Mouse (Mus musculus) right cerebral cortex, postnatal 4 days (tissue): Measurements from ENCODE around the gene Bax.

Source experiments
- DNase-seq: peaks from one replicate; pipeline ENCODE4 v3.0.0-alpha.2; 2022

Gene Bax

DNA sequence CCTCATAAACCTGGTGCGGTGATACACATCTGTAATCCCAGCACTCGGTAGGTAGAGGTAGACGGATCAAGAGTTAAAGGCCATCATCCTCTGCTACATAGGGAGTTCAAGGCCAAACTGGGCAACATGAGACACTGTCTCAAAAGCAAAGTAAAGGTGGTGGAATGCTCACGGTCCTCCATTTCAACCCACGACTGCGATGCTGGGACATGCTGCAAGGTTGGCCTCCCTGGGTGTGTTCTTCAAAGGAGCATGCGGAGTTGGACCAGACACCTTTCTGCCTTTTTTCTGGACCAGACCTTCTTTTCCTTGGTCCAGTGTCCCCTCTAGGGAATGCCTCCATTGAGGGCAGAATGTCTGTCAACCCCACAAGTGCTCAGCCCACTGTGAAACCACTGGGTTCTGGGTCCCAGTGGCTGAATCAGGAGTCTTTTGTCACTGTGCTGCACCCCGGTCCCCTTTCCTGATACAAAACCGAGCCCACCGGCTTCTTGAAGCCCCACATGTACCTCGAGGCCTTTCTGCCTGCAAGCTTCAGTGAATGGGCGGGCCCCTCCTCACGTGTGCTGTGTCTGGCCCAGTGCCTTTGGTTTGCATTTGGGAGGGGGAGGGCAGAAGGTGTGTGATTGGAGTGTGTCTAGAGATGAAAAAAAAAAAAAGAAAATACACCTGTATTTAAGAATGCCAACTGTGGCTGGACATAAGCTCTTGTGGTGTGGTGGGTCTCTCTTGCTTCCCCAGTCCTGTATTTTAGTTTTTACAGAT lies 10.6 kb downstream of the Bax start:
- no peak for DNase-seq

DNA sequence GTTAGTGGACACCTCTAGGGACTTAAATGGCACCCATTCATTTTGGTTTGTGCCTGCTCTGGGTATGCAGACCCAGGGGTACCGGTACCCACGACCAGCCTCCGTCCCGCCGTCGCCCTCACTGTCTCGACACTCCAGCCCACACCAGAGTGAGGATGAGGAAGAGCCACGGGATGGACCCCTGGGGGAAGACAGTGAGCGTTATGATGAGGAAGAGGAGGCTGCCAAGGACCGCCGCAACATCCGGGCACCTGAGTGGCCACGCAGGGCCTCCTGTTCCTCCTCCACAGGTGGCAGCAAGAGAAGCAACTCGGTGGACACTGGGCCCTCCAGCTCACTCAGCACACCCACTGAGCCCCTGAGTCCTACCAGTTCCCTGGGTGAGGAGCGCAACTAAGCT lies 11.7 kb downstream of the Bax start:
- no peak for DNase-seq

DNA sequence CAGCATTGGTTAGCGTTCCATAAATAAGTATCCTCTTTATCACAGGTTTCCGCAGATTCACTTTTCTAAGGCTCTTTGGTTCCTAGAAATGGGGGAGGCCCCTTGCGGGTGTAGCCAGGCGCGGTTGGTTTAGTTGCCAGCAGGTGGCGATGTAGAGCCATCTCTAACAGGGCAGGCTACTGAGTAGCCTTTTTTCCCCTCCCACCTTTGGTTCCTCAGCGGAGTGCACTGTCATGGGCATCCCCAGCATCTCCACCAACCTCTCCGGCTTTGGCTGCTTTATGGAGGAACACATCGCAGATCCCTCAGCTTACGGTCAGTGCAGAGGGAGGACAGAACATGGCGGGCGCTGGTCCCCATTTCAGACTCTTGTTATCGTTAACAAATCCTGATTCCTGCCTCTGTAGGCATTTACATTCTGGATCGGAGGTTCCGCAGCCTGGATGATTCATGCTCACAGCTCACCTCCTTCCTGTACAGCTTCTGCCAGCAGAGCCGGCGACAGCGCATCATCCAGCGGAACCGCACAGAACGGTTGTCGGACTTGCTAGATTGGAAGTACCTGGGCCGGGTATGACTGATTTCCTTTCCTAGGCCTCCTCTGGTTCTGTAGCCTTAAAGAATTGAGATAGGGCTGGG lies 15.2 kb downstream of the Bax start:
- DNase-seq, result peak; percentile 88

DNA sequence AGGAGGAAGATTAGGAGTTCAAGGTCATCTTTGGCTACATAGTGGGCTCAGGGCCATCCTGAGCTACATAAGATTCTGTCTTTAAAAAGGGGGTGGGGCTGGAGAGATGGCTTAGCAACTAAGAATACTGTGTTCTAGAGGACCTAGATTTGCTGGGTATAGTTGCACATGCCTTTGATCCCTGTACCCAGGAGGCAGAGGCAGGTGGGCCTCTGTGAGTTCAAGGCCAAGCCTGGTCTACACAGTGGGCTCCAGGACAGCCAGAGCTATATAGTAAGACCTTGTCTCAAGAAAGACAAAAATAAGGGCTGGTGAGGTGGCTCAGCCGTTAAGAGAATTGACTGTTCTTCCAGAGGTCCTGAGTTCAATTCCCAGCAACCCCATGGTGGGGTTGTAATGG lies 16.7 kb downstream of the Bax start:
- no peak for DNase-seq

DNA sequence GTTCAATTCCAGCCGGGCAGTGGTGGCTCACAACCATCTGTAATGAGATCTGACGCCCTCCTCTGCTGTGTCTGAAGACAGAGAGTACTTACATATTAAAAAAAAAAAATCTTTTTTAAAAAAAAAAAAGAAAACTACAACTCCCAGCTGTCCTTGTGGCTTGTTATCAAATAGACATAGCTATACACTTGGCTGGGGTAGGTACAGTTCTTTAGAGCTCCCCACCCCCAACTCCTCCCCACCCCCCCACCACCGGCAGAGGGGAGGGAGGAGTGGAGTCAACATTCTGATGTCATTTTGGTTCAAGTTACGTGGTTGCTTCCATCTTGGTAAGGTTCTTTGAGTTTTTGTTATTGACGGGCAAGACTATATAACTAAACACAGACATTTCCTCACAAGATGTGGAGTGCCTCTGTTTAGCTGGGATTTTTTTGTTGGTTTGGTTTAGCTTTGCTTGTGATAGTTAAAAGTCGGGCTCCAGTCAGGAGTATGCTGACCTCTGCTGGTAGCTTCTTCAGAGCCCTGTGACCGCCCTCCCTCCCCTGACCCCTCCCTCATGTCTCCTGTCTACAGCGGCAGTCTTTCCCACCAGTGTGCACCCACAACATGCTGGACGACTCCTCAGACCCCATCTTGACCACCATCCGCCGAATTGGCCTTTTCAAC lies 19.2 kb downstream of the Bax start:
- no peak for DNase-seq

DNA sequence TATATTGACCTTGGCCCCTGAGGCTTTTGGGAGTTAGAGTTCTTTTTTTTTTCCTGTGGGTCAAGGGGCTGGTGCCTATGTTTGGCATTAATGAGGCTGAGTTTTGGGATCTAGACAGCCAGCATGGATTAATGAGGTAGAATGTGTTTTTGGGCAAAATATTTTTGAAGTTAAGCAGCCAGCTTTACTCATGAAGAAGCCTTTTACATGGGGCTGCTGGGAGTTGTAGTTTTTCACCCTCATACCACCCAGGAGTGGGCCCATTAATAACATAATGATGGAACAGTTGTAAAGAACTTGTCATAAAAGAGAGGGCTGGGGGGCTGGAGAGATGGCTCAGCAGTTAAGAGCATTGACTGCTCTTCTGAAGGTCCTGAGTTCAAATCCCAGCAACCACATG lies 20.1 kb downstream of the Bax start:
- no peak for DNase-seq

DNA sequence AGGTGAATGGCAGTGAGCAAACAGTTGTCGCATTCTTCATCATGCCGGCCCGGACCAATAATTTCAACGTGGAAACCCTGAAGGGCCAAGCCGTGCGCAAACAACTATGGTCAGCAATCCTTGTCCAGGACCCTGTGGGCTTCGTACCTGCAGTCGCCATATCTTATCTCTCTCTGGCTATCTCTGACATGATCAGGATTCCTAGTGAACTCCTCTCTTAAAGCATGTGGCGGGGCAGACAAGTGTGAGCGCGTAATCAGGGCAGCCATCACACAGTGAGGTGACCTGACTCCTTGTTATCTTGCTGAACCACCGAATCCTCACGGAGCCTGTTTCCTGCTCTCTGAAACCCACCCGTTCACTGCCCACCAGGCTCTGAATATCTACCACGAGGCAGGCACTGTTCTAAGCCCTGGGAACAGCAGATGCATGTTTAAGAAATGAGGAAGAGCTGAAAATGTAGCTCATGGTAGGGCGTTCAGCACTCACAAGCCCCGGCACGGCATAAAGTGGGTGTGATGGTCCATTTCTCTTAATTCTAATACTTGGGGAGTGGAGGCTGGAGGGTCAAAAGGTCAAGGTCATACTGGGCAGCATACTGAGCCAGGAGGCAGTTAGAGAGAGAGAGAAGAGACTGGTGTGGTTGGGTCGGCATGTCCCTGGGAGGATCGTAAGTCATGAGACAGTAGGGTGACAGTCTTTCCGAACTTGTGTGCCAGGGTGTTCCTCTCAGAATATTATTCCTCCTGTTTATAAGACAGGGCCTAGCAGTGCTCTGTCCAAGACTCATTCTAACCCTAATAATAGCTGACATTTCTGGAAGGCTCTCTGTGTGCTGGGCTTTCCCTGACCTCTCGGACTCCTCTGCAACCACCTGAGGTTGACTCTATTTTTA lies 22.9 kb downstream of the Bax start:
- no peak for DNase-seq

DNA sequence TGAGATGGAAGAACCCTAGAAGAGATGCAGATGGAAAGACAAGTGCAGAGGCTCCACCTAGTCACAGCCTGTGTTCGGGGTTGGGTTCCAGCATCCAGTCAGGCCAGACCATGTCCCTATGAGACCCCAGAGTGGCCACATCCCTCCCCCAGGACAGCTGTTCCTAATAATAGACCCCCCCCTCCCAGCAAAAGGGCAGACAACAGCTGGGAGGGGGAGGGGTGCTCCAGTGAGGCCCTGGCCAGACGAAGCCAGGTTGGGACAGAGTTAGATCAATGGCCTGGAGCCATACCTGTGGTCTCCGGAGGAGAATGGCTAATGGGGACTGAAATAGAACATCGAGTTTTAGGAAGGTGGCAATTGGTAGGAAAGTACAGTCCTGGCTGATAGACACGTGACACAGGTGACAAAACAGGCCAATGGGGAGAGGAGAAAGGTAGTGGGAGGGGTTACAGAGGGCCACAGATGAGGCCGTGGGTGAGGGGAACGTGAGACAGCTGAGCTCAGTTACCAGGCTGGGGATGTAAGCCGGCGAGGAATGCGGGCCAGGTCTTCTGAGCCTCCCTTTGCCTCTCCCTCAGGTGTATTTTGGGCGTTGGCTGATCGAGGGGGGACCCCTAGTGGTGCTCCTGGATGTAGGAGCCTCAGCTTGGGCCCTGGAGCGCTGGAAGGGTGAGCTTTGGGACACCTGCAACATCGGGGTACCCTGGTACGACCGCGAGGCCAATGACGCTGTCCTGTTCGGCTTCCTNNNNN lies 29.0 kb downstream of the Bax start, which contains the start of gene Ruvbl2:
TSS of gene Ruvbl2 (minus strand) at position 576 of the 756 bp plus-strand sequence.
- no peak for DNase-seq

DNA sequence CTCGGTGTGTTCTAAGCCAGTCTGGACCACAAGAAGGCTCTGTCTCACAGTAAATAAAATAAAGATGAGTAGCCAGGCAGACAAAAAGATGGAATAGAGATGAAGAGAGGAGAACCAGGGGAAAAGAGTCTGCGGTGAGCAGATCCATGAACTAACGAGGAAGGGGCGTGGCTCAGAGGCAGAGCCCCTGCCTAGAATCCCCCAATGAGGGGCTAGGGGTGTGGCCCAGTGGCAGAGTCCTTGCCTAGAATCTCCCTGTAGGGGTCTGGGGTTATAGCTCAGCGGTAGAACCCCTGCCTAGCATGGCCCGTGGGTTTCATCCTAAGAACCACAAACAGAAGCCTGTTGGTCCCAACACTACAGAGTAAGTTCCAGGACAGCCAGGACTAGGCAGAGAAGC lies 29.7 kb downstream of the Bax start:
- DNase-seq, result no peak

DNA sequence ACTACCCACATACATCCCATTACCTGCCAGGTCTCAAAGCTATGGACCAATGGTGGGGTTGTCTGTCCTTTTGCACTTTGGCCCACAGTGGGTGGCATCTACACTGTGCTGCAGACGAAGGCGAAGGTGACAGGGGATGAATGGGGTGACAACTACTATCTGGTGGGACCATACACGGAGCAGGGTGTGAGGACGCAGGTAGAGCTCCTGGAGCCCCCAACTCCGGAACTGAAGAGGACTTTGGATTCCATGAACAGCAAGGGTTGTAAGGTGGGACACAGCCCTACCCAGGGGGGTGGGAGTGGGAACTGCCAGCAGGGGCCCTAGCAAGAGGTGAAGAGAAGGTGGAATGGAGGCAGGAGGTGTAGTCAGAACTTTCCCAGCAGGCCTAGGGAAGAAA lies 30.3 kb downstream of the Bax start:
- no peak for DNase-seq

DNA sequence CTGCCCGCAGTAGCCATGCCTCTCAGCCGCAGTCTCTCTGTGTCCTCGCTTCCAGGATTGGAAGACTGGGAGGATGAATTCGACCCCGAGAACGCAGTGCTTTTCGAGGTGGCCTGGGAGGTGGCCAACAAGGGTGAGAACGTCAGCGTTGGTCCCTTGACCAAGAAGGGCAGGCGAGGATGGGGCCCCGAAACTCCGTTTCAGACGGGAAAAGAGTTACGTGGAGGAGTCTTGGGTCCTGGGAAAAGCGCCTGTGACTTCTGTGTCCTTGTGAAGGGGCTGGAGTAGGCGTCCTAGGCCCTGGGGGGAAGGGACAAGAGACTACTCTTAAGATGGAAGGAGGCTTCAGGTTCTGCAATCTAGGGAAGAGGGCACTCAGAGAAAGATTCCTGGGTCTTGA lies 31.7 kb downstream of the Bax start:
- no peak for DNase-seq

DNA sequence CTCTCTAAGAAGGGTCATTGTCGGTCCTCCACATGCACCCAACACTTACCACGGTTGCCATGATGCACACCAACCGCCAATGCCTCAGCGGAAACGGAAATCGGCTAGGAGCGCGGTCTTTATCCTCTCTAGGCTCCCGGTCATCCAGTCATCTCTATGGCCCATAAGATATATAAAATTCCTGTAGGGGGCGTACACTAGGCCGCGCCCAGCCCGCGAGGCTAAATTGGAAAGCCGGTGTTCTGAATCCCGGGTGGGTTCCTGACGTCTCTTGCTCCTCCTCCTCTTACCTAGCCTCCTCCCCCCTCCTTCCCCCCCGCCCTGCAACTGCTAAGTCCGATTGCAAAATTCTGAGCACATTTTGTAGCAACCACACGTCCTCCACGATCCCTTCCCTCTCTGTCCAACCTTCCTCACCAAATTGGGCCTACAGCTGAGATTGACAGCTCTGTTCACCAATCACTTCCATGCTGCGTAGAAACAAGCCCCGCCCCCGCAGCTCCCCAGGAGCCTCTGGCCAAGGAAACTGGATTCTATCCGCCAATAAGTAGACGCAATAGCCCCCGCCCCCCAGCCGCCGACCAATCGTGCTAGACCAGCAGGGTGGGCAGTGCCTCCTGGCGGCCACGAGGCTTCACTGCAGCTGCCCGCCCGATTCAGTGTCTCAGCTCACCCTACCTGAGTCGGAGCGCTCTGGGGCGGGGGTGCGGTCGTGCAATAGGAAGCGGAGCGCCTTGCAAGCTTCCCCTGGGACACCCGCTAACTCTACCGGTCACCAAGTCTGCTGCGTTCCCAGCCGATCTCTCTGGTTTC lies 32.3 kb downstream of the Bax start, which contains the start of gene Gys1:
TSS of gene Gys1 (plus strand) at position 642 of the 813 bp plus-strand sequence.
- DNase-seq, result peak; percentile 100

DNA sequence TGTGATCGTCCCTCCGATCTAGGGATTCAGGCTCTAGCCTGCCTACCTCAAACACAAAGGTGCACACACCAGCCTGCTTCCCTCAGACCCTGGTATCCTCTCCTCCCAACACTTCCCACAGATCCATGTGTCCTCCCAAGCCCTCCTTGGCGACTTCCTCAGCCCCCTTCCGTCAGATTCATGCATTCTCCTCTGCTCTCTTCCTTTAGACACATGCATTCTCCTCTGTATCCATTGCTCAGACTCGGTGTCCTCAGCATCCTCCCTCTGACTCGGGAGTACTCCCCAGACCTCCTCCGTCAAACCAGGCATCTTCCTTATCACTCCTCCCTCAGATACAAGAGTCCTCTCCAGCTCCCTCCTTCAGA lies 32.9 kb downstream of the Bax start:
- no peak for DNase-seq

DNA sequence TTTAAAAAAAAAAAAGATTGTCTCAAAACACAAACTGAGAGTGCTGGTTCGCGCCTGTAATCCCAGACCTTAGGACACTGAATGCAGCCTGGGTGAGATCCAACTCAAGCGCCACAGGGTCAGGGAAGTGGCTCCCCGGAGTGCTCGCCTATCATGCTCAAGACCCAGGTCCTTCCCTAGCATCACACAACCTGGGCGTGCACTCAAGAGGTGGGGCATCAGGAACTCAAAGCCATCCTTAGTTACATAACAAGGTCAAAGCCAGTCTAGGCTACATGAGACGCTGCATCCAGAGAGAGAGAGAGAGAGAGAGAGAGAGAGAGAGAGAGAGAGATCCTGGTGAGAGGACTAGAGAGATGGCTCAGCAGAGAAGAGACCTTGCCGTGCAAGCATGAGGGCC lies 40.1 kb downstream of the Bax start:
- no peak for DNase-seq

DNA sequence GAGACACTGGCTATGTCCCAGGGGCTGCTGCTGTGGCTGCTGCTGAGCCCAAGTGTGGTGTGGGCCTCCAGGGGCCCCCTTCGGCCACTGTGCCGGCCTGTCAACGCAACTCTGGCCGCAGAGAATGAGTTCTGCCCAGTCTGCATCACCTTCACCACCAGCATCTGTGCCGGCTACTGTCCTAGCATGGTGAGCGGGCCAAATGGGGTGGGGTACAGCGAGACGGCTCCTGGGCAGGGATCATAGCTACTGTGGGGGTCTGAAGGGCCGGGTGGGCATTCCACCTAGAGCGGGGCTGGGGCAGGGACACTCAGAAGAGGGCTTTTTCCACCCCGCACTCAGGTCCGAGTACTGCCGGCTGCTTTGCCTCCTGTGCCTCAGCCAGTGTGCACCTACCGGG lies 45.5 kb downstream of the Bax start:
- no peak for DNase-seq

DNA sequence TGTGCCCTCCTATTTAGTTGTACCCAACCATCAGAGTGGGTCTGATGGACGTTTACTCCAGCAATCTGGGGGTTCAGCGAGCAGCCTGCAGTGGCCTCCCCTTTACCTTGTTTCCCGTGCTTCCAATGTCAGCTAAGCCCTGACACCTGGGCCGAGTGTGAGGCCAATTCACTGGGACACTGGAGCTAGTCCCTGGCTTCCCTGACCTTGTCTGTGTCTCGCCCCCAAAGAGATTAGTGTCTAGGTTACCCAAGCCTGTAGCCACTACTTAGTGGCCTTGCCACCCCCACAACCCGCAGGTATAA lies 46.1 kb downstream of the Bax start, which contains the start of gene Lhb:
TSS of gene Lhb (plus strand) at position 206 of the 305 bp plus-strand sequence.
- DNase-seq, result no peak

DNA sequence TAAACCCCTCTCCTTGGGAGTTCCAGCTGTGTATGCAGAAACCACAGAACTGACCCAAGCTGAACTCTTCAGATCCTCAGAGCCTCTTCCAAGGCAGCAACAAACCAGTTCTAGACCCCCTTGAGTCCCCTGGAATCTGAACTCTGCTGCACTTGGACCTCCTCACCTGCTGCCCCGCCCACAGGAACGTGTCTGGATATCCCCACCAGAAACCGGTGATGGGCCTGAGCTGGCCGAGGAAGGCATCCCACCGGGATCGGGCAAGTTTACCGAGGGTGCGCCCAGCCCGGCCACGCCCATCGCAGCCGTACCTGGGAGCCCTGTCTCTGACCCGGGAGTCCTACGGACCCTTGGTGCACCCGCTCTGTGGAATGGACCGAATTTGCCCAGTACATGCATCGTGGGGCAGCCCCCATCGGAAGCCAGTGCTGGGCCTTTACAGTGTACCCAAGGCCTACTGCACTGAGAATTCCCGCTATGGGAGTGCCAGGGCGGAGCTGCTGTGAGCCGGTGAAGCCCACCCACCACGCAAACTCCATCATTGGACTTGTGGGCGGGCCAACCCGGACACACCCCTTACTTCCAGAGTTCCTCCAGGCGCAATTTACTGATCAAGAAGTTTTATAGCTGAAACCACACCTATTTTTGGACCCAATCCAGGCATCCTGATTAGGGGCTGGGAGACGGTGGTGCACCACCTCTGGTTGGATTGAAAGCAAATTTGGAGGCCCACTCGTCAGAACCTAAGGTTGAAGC lies 46.7 kb downstream of the Bax start:
- no peak for DNase-seq

DNA sequence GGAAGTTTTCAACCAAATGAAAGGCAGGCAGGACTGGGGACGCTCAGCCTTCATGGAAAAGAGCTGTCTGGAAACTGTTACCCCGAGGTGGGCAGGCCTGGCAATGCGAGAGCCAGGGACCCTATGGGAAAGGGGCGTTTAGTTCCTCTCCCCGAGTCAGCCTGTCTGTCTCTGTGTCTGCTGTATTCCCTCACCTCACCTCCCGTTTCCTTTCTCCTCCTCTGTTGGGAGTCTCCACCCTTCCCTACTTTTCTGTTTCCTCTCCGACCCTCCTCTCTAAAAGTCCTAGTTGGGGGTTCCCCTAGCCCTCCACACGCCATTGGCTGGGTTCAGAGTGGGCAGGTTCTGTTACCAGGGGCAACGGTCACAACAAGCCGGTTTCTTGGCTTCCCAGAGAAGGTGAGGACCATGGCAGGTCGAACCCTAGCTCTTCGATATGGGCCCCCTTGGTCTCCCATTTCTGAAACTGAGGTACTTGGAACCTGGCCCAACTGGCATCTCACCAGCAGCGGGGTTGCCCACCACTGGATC lies 48.7 kb downstream of the Bax start:
- DNase-seq, result no peak

DNA sequence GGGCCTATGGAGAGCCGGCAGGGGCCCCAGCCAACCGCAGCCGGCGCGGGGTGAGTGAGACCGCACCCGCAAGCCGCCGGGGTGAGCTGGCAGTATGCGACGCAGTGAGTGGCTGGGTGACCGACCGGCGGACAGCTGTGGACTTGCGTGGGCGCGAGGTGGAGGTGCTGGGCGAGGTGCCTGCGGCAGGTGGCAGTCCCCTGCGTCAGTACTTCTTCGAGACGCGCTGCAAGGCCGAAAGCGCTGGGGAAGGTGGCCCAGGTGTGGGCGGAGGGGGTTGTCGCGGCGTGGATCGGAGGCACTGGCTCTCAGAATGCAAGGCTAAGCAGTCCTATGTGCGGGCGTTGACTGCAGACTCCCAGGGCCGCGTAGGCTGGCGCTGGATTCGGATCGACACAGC lies 51.1 kb downstream of the Bax start:
- no peak for DNase-seq

DNA sequence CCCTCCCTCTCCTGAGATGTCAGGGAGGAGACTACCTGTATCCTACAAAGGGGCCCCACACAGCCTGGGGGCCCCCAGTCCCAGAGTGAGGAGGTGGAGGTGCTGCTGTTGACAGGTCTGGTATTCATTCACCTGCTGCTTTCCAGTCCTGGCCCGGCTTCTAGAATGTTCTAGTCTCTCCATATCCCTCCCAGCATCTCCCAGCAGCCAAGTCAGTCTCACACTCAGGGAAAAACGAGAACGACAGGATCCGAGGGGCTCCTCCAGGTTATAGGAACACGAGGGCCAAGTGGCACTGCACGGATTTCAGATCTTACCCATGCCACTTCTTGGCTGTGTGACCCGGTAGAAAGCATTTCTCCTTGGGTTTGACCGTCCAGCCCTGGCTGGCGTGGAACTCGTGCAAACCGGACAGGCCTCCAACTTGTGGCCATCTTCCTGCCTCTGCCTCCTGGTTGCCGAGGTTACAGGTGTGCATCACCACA lies 51.9 kb downstream of the Bax start:
- DNase-seq, result no peak
